ENCODE assay signal across 20 mouse cellular contexts in genomic region chr5:117853741-117854140, GRCm38 (mm10).
"Had no signal": no experiment of that assay in that cellular context is flagged by ENCODE, and none has a peak within 500 bp of the region (broad histone marks: within the 10 kb centered on the region; RNA-seq: fewer than 3 reads in every experiment).

No protein-coding gene starts in this region.

- H3K9ac ChIP-seq: intestine, embryonic 15.5 days; limb, embryonic 12.5 days; limb, embryonic 15.5 days; liver, embryonic 14.5 days; liver, postnatal 0 days; lung, embryonic 14.5 days; midbrain, embryonic 12.5 days; midbrain, embryonic 15.5 days; neural tube, embryonic 12.5 days; neural tube, embryonic 15.5 days; stomach, embryonic 15.5 days had no signal

- H3K27me3 ChIP-seq: intestine, embryonic 15.5 days; limb, embryonic 12.5 days; midbrain, embryonic 12.5 days; midbrain, embryonic 15.5 days; neural tube, embryonic 12.5 days; neural tube, embryonic 15.5 days; stomach, embryonic 15.5 days had no signal

- H3K4me1 ChIP-seq: intestine, embryonic 15.5 days; limb, embryonic 12.5 days; limb, embryonic 15.5 days; midbrain, embryonic 12.5 days; midbrain, embryonic 15.5 days; neural tube, embryonic 12.5 days; neural tube, embryonic 15.5 days; stomach, embryonic 15.5 days had no signal

- ATAC-seq: intestine, embryonic 15.5 days; liver, postnatal 0 days; lung, postnatal 0 days; midbrain, embryonic 15.5 days had no signal

- H3K4me2 ChIP-seq: intestine, embryonic 15.5 days; limb, embryonic 12.5 days; limb, embryonic 15.5 days; liver, embryonic 11.5 days; lung, embryonic 14.5 days; midbrain, embryonic 12.5 days; midbrain, embryonic 15.5 days; neural tube, embryonic 12.5 days; neural tube, embryonic 15.5 days; stomach, embryonic 15.5 days had no signal

- H3K9me3 ChIP-seq: intestine, embryonic 15.5 days; limb, embryonic 12.5 days; limb, embryonic 15.5 days; midbrain, embryonic 12.5 days; midbrain, embryonic 15.5 days; neural tube, embryonic 12.5 days; neural tube, embryonic 15.5 days; stomach, embryonic 15.5 days had no signal

- H3K4me3 ChIP-seq: intestine, embryonic 15.5 days; limb, embryonic 12.5 days; limb, embryonic 15.5 days; midbrain, embryonic 12.5 days; midbrain, embryonic 15.5 days; neural tube, embryonic 12.5 days; neural tube, embryonic 15.5 days; stomach, embryonic 15.5 days had no signal

- H3K36me3 ChIP-seq: intestine, embryonic 15.5 days; limb, embryonic 12.5 days; limb, embryonic 15.5 days; midbrain, embryonic 12.5 days; midbrain, embryonic 15.5 days; neural tube, embryonic 12.5 days; neural tube, embryonic 15.5 days; stomach, embryonic 15.5 days had no signal

- DNase-seq: left cerebral cortex, postnatal 4 days; liver, postnatal 0 days; lung, embryonic 14.5 days; right cerebral cortex, adult 18-20 months; right cerebral cortex, postnatal 14 days; right cerebral cortex, postnatal 4 days; thymus, postnatal 25 days had no signal

- H3K27ac ChIP-seq: intestine, embryonic 15.5 days; kidney, postnatal 0 days; limb, embryonic 12.5 days; limb, embryonic 15.5 days; liver, embryonic 14.5 days; macrophage; midbrain, embryonic 12.5 days; midbrain, embryonic 15.5 days; neural tube, embryonic 12.5 days; neural tube, embryonic 15.5 days; stomach, embryonic 15.5 days had no signal
